Mouse (Mus musculus) CH12.LX (cell line): ENCODE measurements around the gene Ercc6l2. TPM values are rescaled to one million over a fixed set of nuclear protein-coding genes. Genes with fewer than 3 reads are reported as not detected.

ENCODE experiments used
- DNase-seq: peaks from one replicate; pipeline ENCODE4 v3.0.0-alpha.2; 2013; ENCODE audit errors: extremely low read depth
- H3K27ac ChIP-seq: 2 replicates; pipeline ENCODE4 v1.5.1; 2012; ENCODE audit warnings: low read depth, mild to moderate bottlenecking, control low read depth, moderate library complexity; ENCODE audit not compliant: insufficient read depth
- H3K27me3 ChIP-seq: replicated peaks from 2 replicates; pipeline ENCODE3; 2012; ENCODE audit warnings: inconsistent platforms
- H3K36me3 ChIP-seq, 2 experiments: replicated peaks in 1 of 2; 2 replicates each; pipeline versions ENCODE3 to v1.6.1; 2012; ENCODE audit warnings: inconsistent platforms in 1 of 2, low read length in 1 of 2, mild to moderate bottlenecking in 1 of 2, mixed read lengths in 1 of 2, moderate library complexity in 1 of 2; ENCODE audit not compliant: control insufficient read depth in 1 of 2, insufficient read depth in 1 of 2
- H3K4me1 ChIP-seq, 2 experiments: 2 replicates each; pipeline ENCODE4 v1.6.1; 2012; ENCODE audit warnings: inconsistent platforms in 1 of 2, moderate library complexity in 1 of 2; ENCODE audit not compliant: insufficient read depth in 2 of 2, control insufficient read depth in 1 of 2
- H3K4me2 ChIP-seq: 2 replicates; pipeline ENCODE4 v1.6.1; 2012; ENCODE audit warnings: low read depth, mild to moderate bottlenecking, control low read depth; ENCODE audit not compliant: poor library complexity, insufficient read depth, severe bottlenecking
- H3K4me3 ChIP-seq, 3 experiments: fragments of 150-350 bp in 1 of 3; sonication (generic) in 1 of 3; replicated peaks in 1 of 3; 2 replicates each; pipeline versions ENCODE3 to v1.5.1; 2011 to 2012; ENCODE audit warnings: low read depth in 2 of 3, low read length in 2 of 3, mild to moderate bottlenecking in 2 of 3, moderate library complexity in 2 of 3, control low read depth in 1 of 3, improper control_type of control experiment in 1 of 3, inconsistent platforms in 1 of 3, mixed read lengths in 1 of 3; ENCODE audit not compliant: poor library complexity in 1 of 3
- H3K79me2 ChIP-seq: replicated peaks from 2 replicates; pipeline ENCODE4 v1.6.1; 2012; ENCODE audit warnings: mild to moderate bottlenecking, moderate library complexity; ENCODE audit not compliant: control insufficient read depth, poor library complexity, insufficient read depth, severe bottlenecking; ENCODE audit errors: extremely low read depth
- H3K9ac ChIP-seq: 2 replicates; pipeline ENCODE4 v1.6.1; 2012; ENCODE audit warnings: low read depth, mild to moderate bottlenecking, control low read depth, moderate library complexity; ENCODE audit not compliant: insufficient read depth
- H3K9me3 ChIP-seq: replicated peaks from 2 replicates; pipeline ENCODE3; 2012; ENCODE audit warnings: low read length, inconsistent platforms, mixed read lengths
- CHD2 ChIP-seq: IDR thresholded peaks from 2 replicates; pipeline ENCODE4 v1.6.1; 2011; ENCODE audit warnings: low read length, improper control_type of control experiment
- CTCF ChIP-seq, 2 experiments: IDR thresholded peaks in 1 of 2; conservative IDR thresholded peaks in 1 of 2; 2 replicates each; pipeline ENCODE4 v1.5.1; 2011 to 2012; ENCODE audit warnings: low read depth in 2 of 2, low read length in 2 of 2, improper control_type of control experiment in 1 of 2, inconsistent platforms in 1 of 2, mild to moderate bottlenecking in 1 of 2, moderate library complexity in 1 of 2
- E2F4 ChIP-seq: IDR thresholded peaks from 2 replicates; pipeline ENCODE4 v1.6.1; 2011; ENCODE audit warnings: low read depth, low read length, improper control_type of control experiment; ENCODE audit not compliant: insufficient replicate concordance
- ELF1 ChIP-seq: IDR thresholded peaks from 2 replicates; pipeline ENCODE4 v1.6.1; 2014; ENCODE audit warnings: low read depth, mild to moderate bottlenecking, inconsistent platforms, low read length, improper control_type of control experiment
- GABPA ChIP-seq: IDR thresholded peaks from 2 replicates; pipeline ENCODE4 v1.6.1; 2012; ENCODE audit warnings: low read depth, low read length, improper control_type of control experiment, inconsistent platforms; ENCODE audit not compliant: insufficient replicate concordance
- HCFC1 ChIP-seq: IDR thresholded peaks from 2 replicates; pipeline ENCODE4 v1.6.1; 2012; ENCODE audit warnings: low read depth, mild to moderate bottlenecking, inconsistent platforms, low read length, improper control_type of control experiment
- IRF4 ChIP-seq: IDR thresholded peaks from 2 replicates; pipeline ENCODE4 v1.6.1; 2014; ENCODE audit warnings: low read depth, mild to moderate bottlenecking, inconsistent platforms, low read length, improper control_type of control experiment
- JUND ChIP-seq: conservative IDR thresholded peaks from 2 replicates; pipeline ENCODE4 v1.6.1; 2011; ENCODE audit warnings: low read depth, low read length, improper control_type of control experiment
- KAT2A ChIP-seq: IDR thresholded peaks from 2 replicates; pipeline ENCODE4 v1.6.1; 2012; ENCODE audit warnings: low read length, improper control_type of control experiment, inconsistent platforms; ENCODE audit not compliant: insufficient replicate concordance
- MAFK ChIP-seq: IDR thresholded peaks from 2 replicates; pipeline ENCODE4 v1.6.1; 2011; ENCODE audit warnings: low read length, improper control_type of control experiment; ENCODE audit not compliant: insufficient replicate concordance
- MAX ChIP-seq: IDR thresholded peaks from 2 replicates; pipeline ENCODE4 v1.6.1; 2011; ENCODE audit warnings: low read length, improper control_type of control experiment
- MAZ ChIP-seq: IDR thresholded peaks from 2 replicates; pipeline ENCODE4 v1.6.1; 2012; ENCODE audit warnings: low read depth, mild to moderate bottlenecking, inconsistent platforms, low read length, improper control_type of control experiment, moderate library complexity
- MEF2A ChIP-seq: IDR thresholded peaks from 2 replicates; pipeline ENCODE4 v1.6.1; 2014; ENCODE audit warnings: low read depth, mild to moderate bottlenecking, inconsistent platforms, low read length, improper control_type of control experiment, borderline replicate concordance
- MYC ChIP-seq: IDR thresholded peaks from 2 replicates; pipeline ENCODE4 v1.6.1; 2011; ENCODE audit warnings: low read depth, mild to moderate bottlenecking, improper control_type of control experiment, low read length
- NRF1 ChIP-seq: IDR thresholded peaks from 2 replicates; pipeline ENCODE4 v1.6.1; 2014; ENCODE audit warnings: low read depth, mild to moderate bottlenecking, inconsistent platforms, low read length, improper control_type of control experiment, moderate library complexity
- POLR2AphosphoS2 ChIP-seq: IDR thresholded peaks from 2 replicates; pipeline ENCODE4 v1.6.1; 2011; ENCODE audit warnings: low read depth, low read length, improper control_type of control experiment
- RAD21 ChIP-seq: IDR thresholded peaks from 2 replicates; pipeline ENCODE4 v1.6.1; 2011; ENCODE audit warnings: low read depth, mild to moderate bottlenecking, low read length, improper control_type of control experiment, moderate library complexity
- SIN3A ChIP-seq: IDR thresholded peaks from 2 replicates; pipeline ENCODE4 v1.6.1; 2012; ENCODE audit warnings: low read length, improper control_type of control experiment, inconsistent platforms
- TBP ChIP-seq: conservative IDR thresholded peaks from 2 replicates; pipeline ENCODE4 v1.6.1; 2011; ENCODE audit warnings: low read depth, low read length, improper control_type of control experiment
- UBTF ChIP-seq: IDR thresholded peaks from 2 replicates; pipeline ENCODE4 v1.6.1; 2012; ENCODE audit warnings: low read depth, mild to moderate bottlenecking, inconsistent platforms, low read length, improper control_type of control experiment, moderate library complexity
- USF2 ChIP-seq: conservative IDR thresholded peaks from 2 replicates; pipeline ENCODE4 v1.6.1; 2011; ENCODE audit warnings: low read depth, low read length, improper control_type of control experiment
- ZC3H11A ChIP-seq: IDR thresholded peaks from 2 replicates; pipeline ENCODE4 v1.6.1; 2012; ENCODE audit warnings: low read depth, mild to moderate bottlenecking, inconsistent platforms, low read length, improper control_type of control experiment
- ZKSCAN1 ChIP-seq: IDR thresholded peaks from 2 replicates; pipeline ENCODE4 v1.6.1; 2012; ENCODE audit warnings: low read depth, inconsistent platforms, low read length, improper control_type of control experiment, borderline replicate concordance
- ZMIZ1 ChIP-seq: IDR thresholded peaks from 2 replicates; pipeline ENCODE4 v1.6.1; 2012; ENCODE audit warnings: low read depth, mild to moderate bottlenecking, inconsistent platforms, low read length, improper control_type of control experiment
- dilution Hi-C: fragments of 300-500 bp; cut with MboI; formaldehyde crosslinking; loops from 2 replicates; pipeline ENCODE4 v1.14.3; 2020; ENCODE audit warnings: low sequenced_read_pairs; ENCODE audit not compliant: extremely low pct_unique_long_range_greater_than_20kb, extremely low pct_ligation_motif_present
- in situ Hi-C: fragments of 300-500 bp; cut with MboI; formaldehyde crosslinking; loops from 3 replicates; pipeline ENCODE4 v1.14.3; 2019; ENCODE audit warnings: low sequenced_read_pairs, low pct_ligation_motif_present, low pct_unique_long_range_greater_than_20kb, mixed read lengths
- polyA plus RNA-seq: library from polyadenylated mRNA; unstranded; fragments of >175 nt; gene quantifications from 2 replicates; pipeline ENCODE4 v1.2.1, GENCODE M21; 2012; ENCODE audit warnings: low read depth; ENCODE audit not compliant: insufficient read length
- total RNA-seq, 2 experiments: library from RNA; depleted of rRNA; stranded (reverse); fragments of 300-350 nt in 1 of 2; fragments of >200 nt in 1 of 2; gene quantifications; 2 replicates each; pipeline ENCODE4 v1.2.3; 2012 to 2014

Gene Ercc6l2
- total and polyA plus RNA-seq, 3 experiments, result 44.3 to 97.0 (median 62.5) TPM

GRCm38 (mm10) chr13:63900679-63901302 is 85.8 kb downstream of the Ercc6l2 start:
- Histone ChIP-seq H3K79me2 (no peaks in the 10 kb centered on the region), H3K4me1 (no peaks in the 10 kb centered on the region), H3K4me3 (no peak overlapping the region), H3K36me3 (peaks cover 45 to 71% of the 10 kb centered on the region in 2 experiments), H3K27me3 (no peaks in the 10 kb centered on the region), H3K27ac (no peak overlapping the region), H3K9me3 (no peaks in the 10 kb centered on the region), H3K4me2 (no peak overlapping the region), H3K9ac (no peak overlapping the region)
- no peak for DNase-seq
- dilution Hi-C loops, result no loop called here
- TF ChIP-seq MEF2A (no peak), RAD21 (no peak), TBP (no peak), USF2 (no peak), JUND (no peak)
- in situ Hi-C loops, result no loop called here

DNA sequence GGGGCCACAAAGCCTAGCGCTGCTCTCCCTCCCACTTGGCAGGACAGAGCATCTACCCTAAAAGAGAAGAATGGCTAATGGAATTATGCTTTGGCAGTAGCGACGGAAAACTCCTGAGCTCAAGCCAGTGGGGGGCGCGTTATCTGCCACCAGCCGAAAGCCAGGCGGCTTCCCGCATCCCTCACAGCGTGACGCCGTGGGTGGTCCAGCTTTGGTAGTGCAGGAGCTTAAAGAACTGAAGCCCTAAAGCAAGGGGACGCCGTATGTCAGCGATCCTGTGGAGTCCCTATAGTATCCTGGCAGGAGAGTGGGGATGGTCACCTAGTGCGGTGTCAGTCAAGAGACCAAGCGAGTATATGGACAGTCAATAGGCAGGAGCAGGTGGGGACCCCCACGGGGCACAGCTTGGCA is 86.3 kb downstream of the Ercc6l2 start:
- no peak for DNase-seq
- TF ChIP-seq MAX, result no peak
- no peak for TF ChIP-seq SIN3A
- TF ChIP-seq ZC3H11A, result no peak
- no peak for TF ChIP-seq MYC
- no peak for TF ChIP-seq MAFK
- no peak for TF ChIP-seq IRF4
- no peak for TF ChIP-seq MAZ
- TF ChIP-seq ZMIZ1, result no peak
- TF ChIP-seq GABPA, result no peak
- TF ChIP-seq E2F4, result no peak
- TF ChIP-seq ZKSCAN1, result no peak
- no peak for TF ChIP-seq UBTF
- TF ChIP-seq POLR2AphosphoS2, result no peak
- no peak for TF ChIP-seq ELF1
- TF ChIP-seq CHD2, result no peak
- no peak for TF ChIP-seq NRF1
- TF ChIP-seq HCFC1, result no peak
- no peak for TF ChIP-seq CTCF (conservative IDR thresholded peaks at IDR 0.05 in 1 of 2, IDR thresholded peaks at IDR 0.05 in 1 of 2; ENCODE audit: low read depth in 2 of 2, low read length in 2 of 2)
- no peak for TF ChIP-seq KAT2A
- TF ChIP-seq TBP, result no peak
- TF ChIP-seq, all 38 proteins: peak for 0
- Histone ChIP-seq H3K4me3 (no peak overlapping the region), H3K27me3 (no peaks in the 10 kb centered on the region), H3K4me1 (no peaks in the 10 kb centered on the region), H3K79me2 (no peaks in the 10 kb centered on the region), H3K9ac (no peak overlapping the region), H3K27ac (no peak overlapping the region), H3K9me3 (no peaks in the 10 kb centered on the region), H3K4me2 (no peak overlapping the region), H3K36me3 (peaks cover 40 to 66% of the 10 kb centered on the region in 2 experiments)
- dilution Hi-C loops, result no loop called here
- in situ Hi-C loops, result no loop called here
